1 mouse cellular context compared by ENCODE assay signal in the genomic region with DNA sequence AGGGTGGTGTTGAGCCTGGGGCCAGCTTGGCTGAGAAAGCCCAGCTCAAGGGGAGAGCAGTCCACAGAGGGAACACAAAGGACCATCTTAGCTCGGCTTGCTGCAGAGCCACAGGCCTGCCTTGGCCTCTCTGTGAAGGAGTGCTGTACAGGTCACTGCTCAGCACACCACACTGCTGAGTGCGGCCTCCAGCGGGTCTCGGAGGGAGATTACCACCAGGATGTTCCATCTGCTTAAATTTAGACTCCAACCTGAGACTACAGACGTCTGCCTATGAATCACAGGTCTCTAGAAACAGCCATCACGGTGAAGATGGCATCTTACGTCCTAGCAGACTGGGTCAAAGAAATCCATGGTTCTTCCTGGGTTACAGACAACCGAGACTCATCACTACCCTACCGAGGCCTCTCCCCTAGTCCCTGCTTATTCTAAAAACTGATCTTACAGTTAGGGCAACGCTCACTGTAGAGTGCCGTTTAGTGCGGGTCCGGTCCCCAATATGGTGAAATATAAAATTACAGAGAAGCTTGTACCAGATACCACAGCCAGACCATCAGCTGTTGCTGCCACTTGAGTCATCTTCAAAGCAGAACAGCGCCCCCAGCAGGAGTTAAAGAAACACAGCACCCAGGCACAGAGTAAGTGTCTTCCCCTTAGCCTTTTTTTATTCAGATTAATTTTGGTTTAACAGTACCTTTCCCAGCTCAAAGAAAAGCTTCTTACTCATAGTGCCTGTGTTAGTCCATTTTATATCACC.
TF ChIP-seq lines count a peak whose summit lies in the region.

No protein-coding gene starts in this region.

TF ChIP-seq in C2C12, 6 proteins besides CTCF, POLR2A, EP300 and RAD21:
- TF ChIP-seq MYOD1 (IDR thresholded peaks at IDR 0.05; ENCODE audit: control insufficient read depth, insufficient read length, low read depth) (peak; percentile 46), FOSL1 (IDR thresholded peaks at IDR 0.05; ENCODE audit: insufficient read depth, low read length, poor library complexity, severe bottlenecking) (no peak)
